Mouse (Mus musculus) skeletal muscle tissue, postnatal 0 days (tissue): ENCODE data around the gene Bri3bp. TPM values are rescaled to one million over a fixed set of nuclear protein-coding genes. Genes with fewer than 3 reads are reported as not detected.

Experiments used
- microRNA-seq, 2 experiments: library from miRNA; unstranded; fragments of <30 nt; microRNA quantifications; one replicate each; pipeline ENCODE4; 2016
- polyA plus RNA-seq: library from polyadenylated mRNA; unstranded; fragments of >200 nt; fragmentation: Nextera tagmentation; extraction: Ambion mirVana; gene quantifications from 2 replicates; pipeline ENCODE4 v1.2.1, GENCODE M21; 2015

Bri3bp gene
- polyA plus RNA-seq = 15.9 and 16.5 TPM in 2 replicates

DNA sequence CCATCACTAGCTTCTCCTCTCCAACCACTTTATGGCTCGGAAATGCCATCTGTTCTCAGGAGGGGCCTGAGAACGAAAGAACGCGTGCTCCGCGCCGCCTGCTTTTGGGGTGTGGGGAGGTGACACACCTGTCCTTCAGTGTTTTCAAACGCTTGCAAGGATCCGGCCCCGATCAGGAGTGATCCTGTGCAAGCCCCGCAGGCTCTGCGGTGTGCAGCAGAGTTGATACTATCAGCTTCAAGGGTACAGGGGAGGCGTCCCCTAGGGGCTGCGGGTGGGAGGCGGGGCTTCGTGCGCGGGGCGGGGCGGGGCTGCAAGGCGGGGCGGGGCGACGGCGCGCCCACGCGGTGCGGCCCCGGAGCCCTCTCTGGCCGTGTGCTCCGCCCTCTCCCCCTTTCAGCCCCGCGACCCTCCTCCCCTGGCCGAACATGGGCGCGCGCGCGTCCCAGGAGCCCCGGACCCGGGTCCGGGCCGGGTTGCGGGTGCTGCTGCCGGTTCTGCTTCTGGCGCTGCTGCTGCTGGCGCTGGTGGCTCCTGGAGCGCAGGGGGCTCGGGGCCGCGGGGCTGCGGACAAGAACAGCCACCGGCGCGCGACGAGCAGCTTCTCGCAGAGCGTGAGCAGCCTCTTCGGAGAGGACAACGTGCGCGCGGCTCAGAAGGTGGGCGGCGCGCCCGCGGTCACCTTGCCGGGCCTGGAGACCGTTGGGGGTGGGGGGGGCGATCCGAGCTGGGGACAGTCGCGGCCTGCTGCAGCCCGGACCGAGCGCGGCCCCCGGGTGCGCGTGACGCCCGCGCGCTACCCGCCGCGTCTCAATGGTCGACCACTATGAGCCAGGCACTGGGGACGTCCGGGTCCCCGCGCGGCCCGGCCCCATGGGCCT is at the start of gene Bri3bp:
Gene Bri3bp (plus strand): TSS at position 335 of the 881 bp plus-strand sequence.

DNA sequence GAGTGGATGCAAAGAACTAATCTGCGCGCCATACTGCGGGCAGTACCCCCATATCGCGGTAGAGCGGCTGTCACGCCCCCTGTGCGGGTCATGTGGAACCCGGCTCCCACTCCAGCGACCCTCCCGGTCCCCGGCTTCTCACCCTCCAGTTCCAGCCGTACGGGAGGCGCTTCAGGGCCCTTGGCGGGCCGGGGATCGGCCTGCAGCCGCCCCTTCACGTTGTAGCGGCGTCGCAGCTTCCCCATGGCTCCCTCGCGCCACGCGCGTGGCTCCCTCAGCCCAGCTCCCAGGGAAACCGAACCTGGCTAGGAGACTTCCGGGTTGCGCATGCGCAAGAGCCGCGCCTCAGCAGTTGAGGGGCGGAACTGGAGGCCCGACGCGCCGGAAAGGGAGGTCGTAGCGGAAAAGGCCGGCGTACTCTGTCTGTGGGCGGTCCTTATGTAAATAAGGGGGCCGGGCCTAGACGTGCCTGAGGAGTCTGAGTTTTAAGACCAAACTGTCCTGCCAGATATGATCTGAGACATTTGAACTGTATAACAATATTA is 7.5 kb upstream of the Bri3bp start, which contains the start of gene Dhx37:
Gene Dhx37 (minus strand): TSS at position 329 of the 545 bp plus-strand sequence.

DNA sequence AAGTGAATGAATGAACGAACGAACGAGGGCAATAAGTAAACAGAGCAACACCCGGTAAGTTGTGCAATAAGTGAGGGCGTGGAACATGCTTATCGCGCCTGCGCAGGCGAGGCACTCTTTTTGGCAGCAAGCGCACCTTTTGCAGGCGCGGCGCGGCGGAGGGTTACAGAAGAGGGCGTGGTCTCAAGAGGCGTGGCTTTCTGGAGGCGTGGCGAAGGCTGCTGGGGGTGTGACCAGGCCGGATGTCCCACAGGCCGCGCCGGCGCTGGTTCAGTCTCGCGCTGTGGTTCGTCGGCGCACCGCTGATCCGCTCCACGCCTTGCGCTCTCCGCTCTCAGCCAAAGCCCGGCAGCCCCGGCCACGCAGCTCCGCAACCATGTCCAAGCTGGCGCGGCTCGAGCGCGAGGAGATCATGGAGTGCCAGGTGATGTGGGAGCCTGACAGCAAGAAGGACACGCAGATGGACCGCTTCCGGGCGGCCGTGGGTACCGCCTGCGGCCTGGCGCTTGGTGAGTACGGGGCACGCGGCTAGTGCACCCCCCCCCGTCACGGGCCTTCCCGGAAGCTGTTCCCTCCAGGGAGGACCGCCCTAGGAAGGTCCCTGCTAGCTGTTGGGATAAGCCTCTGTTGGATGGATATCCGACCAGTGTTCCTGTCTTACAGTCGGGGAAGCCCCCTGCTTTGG is 34.4 kb downstream of the Bri3bp start, which contains the start of gene Aacs:
Gene Aacs (plus strand): TSS at position 214 of the 685 bp plus-strand sequence.

Small RNA genes within 50 kb of the gene (microRNA-seq; reads per million reads assigned to microRNA genes)
- 0 reads per million in 2 experiments for gene Gm27551

Other genes starting within 250 kb of the Bri3bp start
- 46.5 and 80.6 TPM in 2 replicates for gene Scarb1, start 100.5 kb upstream of the Bri3bp start, polyA plus RNA-seq
- gene Gm10382, start 52.2 kb upstream of the Bri3bp start, polyA plus RNA-seq = 0.28 and 0.51 TPM in 2 replicates
- 640 and 735 TPM in 2 replicates for gene Ubc, start 51.4 kb upstream of the Bri3bp start, polyA plus RNA-seq
- 2.5 and 3.6 TPM in 2 replicates for gene Dhx37, start 7.4 kb upstream of the Bri3bp start, polyA plus RNA-seq
- 4.9 and 10.6 TPM in 2 replicates for gene Aacs, start 34.2 kb downstream of the Bri3bp start, polyA plus RNA-seq
- gene Tmem132b, start 90.2 kb downstream of the Bri3bp start, polyA plus RNA-seq = not detected in 2 replicates